In the genomic region with DNA sequence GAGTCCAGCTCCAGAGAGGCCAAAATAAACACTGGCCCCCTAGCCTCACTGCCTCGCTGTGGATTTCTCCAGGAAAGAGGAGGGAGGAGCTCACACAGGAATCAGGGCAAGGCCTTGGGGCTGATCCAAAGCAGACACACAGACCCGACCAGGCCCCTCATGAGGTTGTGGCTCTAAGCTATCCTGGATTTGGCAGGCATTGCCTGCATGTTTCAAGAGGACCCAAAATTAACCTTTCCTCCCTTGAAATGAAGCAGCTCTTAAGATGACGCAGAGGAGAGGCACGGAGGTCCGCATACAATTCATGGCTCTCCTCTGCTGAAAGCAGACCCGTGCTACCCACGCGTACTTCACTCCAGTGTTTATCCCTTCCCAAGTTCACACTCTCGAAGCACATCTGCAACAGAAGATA, we compare ENCODE assay signal across 8 mouse cellular contexts. TPM values are rescaled to one million over a fixed set of nuclear protein-coding genes. Genes with fewer than 3 reads are reported as not detected.
A peak's percentile ranks its signal among the peaks of the same experiment; 100 is the strongest.
DNase-seq lines count a peak whose midpoint lies in the region; ATAC-seq lines count a peak whose summit lies in the region.

No protein-coding gene starts in this region.

- no peaks in the 10 kb centered on the region for H3K27me3 ChIP-seq in kidney, embryonic 14.5 days (ENCODE audit: control insufficient read depth, insufficient read depth, low read length)
- H3K27me3 ChIP-seq in forebrain, embryonic 11.5 days (ENCODE audit: control insufficient read depth, insufficient read depth, low read length), result no peaks in the 10 kb centered on the region
- H3K27me3 ChIP-seq in neural tube, embryonic 15.5 days (replicated peaks), result no peaks in the 10 kb centered on the region

- H3K9me3 ChIP-seq in kidney, embryonic 14.5 days (ENCODE audit: control insufficient read depth, low read length), result no peaks in the 10 kb centered on the region
- H3K9me3 ChIP-seq in forebrain, embryonic 11.5 days (ENCODE audit: control insufficient read depth, low read length), result no peaks in the 10 kb centered on the region
- no peaks in the 10 kb centered on the region for H3K9me3 ChIP-seq in neural tube, embryonic 15.5 days (replicated peaks)

- H3K36me3 ChIP-seq in kidney, embryonic 14.5 days (ENCODE audit: control insufficient read depth, insufficient read depth, low read length), result no peaks in the 10 kb centered on the region
- no peaks in the 10 kb centered on the region for H3K36me3 ChIP-seq in forebrain, embryonic 11.5 days (ENCODE audit: control insufficient read depth, insufficient read depth, low read length)
- H3K36me3 ChIP-seq in neural tube, embryonic 15.5 days, result no peaks in the 10 kb centered on the region

- intact Hi-C loops in left cerebral cortex, postnatal 25 days (cut with DNase I), result no loop called here

- peak; percentile 32 for DNase-seq in adrenal gland, postnatal 10 days
- no peak for DNase-seq in adrenal gland, adult 8-10 months
- peak; percentile 73 to 85 for DNase-seq in heart, adult 18-20 months
- peak; percentile 31 for DNase-seq in ovary, postnatal 10 days (ENCODE audit: low spot score)
- DNase-seq in forebrain, embryonic 11.5 days (ENCODE audit: low spot score), result no peak
- DNase-seq in left cerebral cortex, postnatal 25 days (ENCODE audit: low spot score in 2 of 2), result no peak

- H3K9ac ChIP-seq in kidney, embryonic 14.5 days (ENCODE audit: low read depth, low read length), result no peak overlapping the region
- no peak overlapping the region for H3K9ac ChIP-seq in forebrain, embryonic 11.5 days (ENCODE audit: low read length)
- no peak overlapping the region for H3K9ac ChIP-seq in neural tube, embryonic 15.5 days (replicated peaks)

- WGBS in kidney, embryonic 14.5 days, result 27% methylated on average over 9 of the region's 9 CpGs
- WGBS in forebrain, embryonic 11.5 days, result 77% methylated on average over 9 of the region's 9 CpGs
- 75% methylated on average over 9 of the region's 9 CpGs for WGBS in neural tube, embryonic 15.5 days

- no peak overlapping the region for H3K4me2 ChIP-seq in kidney, embryonic 14.5 days (replicated peaks; ENCODE audit: low read depth, low read length)
- no peak overlapping the region for H3K4me2 ChIP-seq in forebrain, embryonic 11.5 days (ENCODE audit: low read depth, low read length, severe bottlenecking)
- H3K4me2 ChIP-seq in neural tube, embryonic 15.5 days, result no peak overlapping the region

- H3K4me1 ChIP-seq in kidney, embryonic 14.5 days (ENCODE audit: control insufficient read depth, insufficient read depth, low read length), result peaks cover 22% of the 10 kb centered on the region
- no peaks in the 10 kb centered on the region for H3K4me1 ChIP-seq in forebrain, embryonic 11.5 days (replicated peaks; ENCODE audit: control insufficient read depth, insufficient read depth, low read length)
- no peaks in the 10 kb centered on the region for H3K4me1 ChIP-seq in neural tube, embryonic 15.5 days

- peak overlapping the region; percentile 55 for H3K27ac ChIP-seq in kidney, embryonic 14.5 days (ENCODE audit: low read depth, low read length)
- no peak overlapping the region for H3K27ac ChIP-seq in forebrain, embryonic 11.5 days (ENCODE audit: low read depth, low read length)
- no peak overlapping the region for H3K27ac ChIP-seq in neural tube, embryonic 15.5 days (replicated peaks)

- no peak overlapping the region for H3K4me3 ChIP-seq in kidney, embryonic 14.5 days (ENCODE audit: low read length)
- no peak overlapping the region for H3K4me3 ChIP-seq in forebrain, embryonic 11.5 days (ENCODE audit: low read depth, low read length)
- H3K4me3 ChIP-seq in neural tube, embryonic 15.5 days (replicated peaks), result no peak overlapping the region

- peak; percentile 92 for ATAC-seq in kidney, embryonic 14.5 days (ENCODE audit: low FRiP score, low TSS enrichment)
- no peak for ATAC-seq in forebrain, embryonic 11.5 days (replicated peaks; ENCODE audit: low FRiP score)
- ATAC-seq in neural tube, embryonic 15.5 days (ENCODE audit: low FRiP score), result no peak

RNA-seq across cellular contexts. Expression of a gene that starts 46.5 kb away (rescaled TPM):
- 10 to 100 TPM; 23.7 to 28.7 TPM for total RNA-seq in adrenal gland, postnatal 10 days (2021)
- total RNA-seq in adrenal gland, adult 8-10 months (2022), result 10 to 100 TPM; 13.9 to 30.8 (median 20.4) TPM
- 10 to 100 TPM; 20.8 to 22.1 TPM for total RNA-seq in heart, adult 18-20 months (2021)
- 22.3 and 29.5 TPM in 2 replicates for polyA plus RNA-seq in kidney, embryonic 14.5 days (2014; fragmentation: Nextera tagmentation; extraction: Ambion mirVana)
- polyA plus RNA-seq in forebrain, embryonic 11.5 days (2014; fragmentation: Nextera tagmentation; extraction: Ambion mirVana), result 23.5 and 27.3 TPM in 2 replicates
- 1 to 10 TPM; 5.7 to 6.8 TPM for total RNA-seq in left cerebral cortex, postnatal 25 days (2021)
- polyA plus RNA-seq in neural tube, embryonic 15.5 days (2015; fragmentation: Nextera tagmentation; extraction: Ambion mirVana), result 8.4 and 10.6 TPM in 2 replicates

Comparison
In these comparisons a context has a peak if more than half of its experiments do, and no peak if none do; other contexts are left out.
1. DNase-seq: peak in adrenal gland, postnatal 10 days (single experiment), heart, adult 18-20 months (2 of 2) and ovary, postnatal 10 days (single experiment); none in adrenal gland, adult 8-10 months (single experiment), forebrain, embryonic 11.5 days (single experiment) and left cerebral cortex, postnatal 25 days (0 of 2).